Mouse (Mus musculus) brown adipose tissue, adult 24 weeks (tissue): Measurements from ENCODE around the gene Exoc8. TPM values are rescaled to one million over a fixed set of nuclear protein-coding genes. Genes with fewer than 3 reads are reported as not detected.

ENCODE experiments used
- H3K27ac ChIP-seq: fragments of 200-500 bp; replicated peaks from 2 replicates; pipeline ENCODE4 v1.5.1; 2012; ENCODE audit warnings: low read depth, mild to moderate bottlenecking, low read length
- H3K4me1 ChIP-seq: fragments of 200-500 bp; 2 replicates; pipeline ENCODE4 v1.6.1; 2012; ENCODE audit warnings: low read length, mixed read lengths; ENCODE audit not compliant: control insufficient read depth, insufficient read depth, insufficient read length
- H3K4me3 ChIP-seq: fragments of 200-500 bp; 2 replicates; pipeline ENCODE4 v1.5.1; 2012; ENCODE audit warnings: low read depth, mild to moderate bottlenecking, low read length, moderate library complexity; ENCODE audit not compliant: insufficient read depth
- polyA plus RNA-seq: library from polyadenylated mRNA; stranded (reverse); fragments of >200 nt; gene quantifications from 2 replicates; pipeline ENCODE4 v1.2.4, GENCODE M21; 2012; ENCODE audit not compliant: missing spikeins, insufficient read depth, insufficient read length

Exoc8 gene
- polyA plus RNA-seq, 1 experiment, result 9.7 TPM

DNA sequence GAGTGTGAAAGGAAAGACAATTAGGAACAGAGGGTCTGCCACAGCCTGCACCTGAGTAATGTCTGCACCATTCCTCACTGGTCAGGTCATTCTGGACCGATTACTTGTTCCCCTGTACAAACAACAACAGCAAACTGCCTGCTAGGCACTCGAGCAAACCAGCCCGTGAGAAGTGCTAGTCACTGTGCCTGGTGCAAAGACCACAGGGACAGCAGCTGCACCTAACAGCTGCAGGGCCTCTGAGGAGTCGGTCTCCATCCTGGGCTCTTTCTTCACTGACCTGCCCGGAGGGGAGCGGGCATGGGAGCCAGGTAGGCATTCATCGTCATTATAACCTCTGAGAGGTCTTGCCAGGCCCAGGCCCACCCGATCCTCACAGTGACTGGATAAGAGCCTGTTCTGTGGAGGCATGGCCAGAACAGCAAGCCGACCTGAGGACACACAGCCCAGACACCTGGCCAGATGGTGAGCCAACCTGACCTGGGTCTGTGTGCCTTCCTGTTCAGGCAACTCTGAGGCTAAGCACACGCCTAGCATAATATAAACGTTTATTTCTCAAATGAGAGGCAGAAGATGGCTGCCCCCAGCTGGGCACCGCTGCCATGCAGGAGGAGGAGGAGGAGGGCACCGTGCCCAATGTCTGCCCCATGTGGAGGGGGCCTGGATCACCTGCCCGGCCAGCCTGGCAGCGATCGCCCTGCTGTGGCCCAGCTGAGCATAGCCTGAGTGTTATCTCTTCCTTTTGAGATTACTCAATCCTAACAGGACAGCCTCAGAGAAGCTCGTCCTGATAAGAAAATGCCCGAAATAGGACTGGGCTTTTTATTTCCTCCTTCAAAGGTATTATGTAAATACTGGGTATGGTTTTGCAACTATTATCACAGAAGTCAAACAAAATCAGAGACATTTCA is 24.1 kb upstream of the Exoc8 start:
- Histone ChIP-seq H3K27ac (peak overlapping the region; percentile 87), H3K4me1 (peaks cover 56% of the 10 kb centered on the region), H3K4me3 (peak overlapping the region; percentile 8; the same call in 1 of the 2 replicates)

DNA sequence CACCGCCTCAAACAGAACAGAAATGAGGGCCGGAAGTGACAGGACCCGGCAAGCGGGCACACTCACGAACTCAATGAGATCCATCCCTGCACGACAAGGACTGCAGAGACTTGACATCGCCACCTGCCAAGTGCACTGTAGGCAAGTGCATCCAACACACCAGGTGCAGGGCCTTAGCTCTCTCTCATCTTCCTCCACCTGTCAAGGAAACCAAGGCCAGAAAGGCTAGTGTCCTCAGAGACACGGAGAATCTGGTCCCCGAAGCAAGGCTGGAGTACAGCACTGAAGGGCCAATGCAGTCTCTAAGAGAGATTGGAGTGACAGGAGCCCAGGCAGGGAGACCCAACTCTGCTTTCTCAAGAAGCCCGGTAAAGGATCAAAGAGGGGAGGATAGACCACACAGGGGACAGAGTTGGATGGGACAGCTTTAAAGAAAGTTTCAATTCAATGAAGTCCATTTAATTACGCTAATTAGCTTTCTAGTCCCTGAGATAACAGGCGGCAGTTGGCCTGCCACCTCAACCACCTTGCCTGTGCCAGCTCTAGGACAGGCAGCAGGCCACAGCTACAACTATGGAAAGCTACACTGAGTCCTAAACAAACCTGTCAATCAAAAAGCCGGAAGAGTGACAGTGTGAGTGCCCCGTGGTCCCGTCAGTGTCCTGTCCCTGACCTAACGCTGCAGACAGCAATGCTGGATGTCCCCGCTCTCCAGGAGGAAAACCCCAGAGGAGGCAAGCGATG is 20.4 kb upstream of the Exoc8 start:
- Histone ChIP-seq H3K27ac (no peak overlapping the region; the same call in 1 of the 2 replicates), H3K4me1 (peaks cover 29% of the 10 kb centered on the region), H3K4me3 (no peak overlapping the region)

DNA sequence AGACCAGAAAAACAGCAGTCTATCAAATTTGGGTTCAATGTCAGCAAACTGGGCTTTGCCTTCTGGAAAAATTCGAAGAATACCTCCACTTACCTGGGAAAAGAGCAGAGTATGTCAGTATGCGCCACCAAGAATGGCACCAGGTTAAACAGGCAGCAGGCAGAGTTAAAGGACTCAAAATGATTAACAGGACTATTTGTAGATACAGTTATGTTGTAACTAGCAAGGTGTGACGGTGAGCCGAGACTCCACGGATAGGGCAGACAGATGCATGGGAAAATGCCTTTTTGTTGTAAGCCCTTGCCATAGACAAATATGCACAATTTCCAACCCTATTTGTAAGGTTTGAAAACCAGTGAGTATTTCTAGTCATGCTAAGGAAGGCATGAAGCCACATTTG is 16.6 kb upstream of the Exoc8 start:
- H3K4me3 ChIP-seq, result no peak overlapping the region
- H3K27ac ChIP-seq, result no peak overlapping the region
- H3K4me1 ChIP-seq, result peaks cover 17% of the 10 kb centered on the region

DNA sequence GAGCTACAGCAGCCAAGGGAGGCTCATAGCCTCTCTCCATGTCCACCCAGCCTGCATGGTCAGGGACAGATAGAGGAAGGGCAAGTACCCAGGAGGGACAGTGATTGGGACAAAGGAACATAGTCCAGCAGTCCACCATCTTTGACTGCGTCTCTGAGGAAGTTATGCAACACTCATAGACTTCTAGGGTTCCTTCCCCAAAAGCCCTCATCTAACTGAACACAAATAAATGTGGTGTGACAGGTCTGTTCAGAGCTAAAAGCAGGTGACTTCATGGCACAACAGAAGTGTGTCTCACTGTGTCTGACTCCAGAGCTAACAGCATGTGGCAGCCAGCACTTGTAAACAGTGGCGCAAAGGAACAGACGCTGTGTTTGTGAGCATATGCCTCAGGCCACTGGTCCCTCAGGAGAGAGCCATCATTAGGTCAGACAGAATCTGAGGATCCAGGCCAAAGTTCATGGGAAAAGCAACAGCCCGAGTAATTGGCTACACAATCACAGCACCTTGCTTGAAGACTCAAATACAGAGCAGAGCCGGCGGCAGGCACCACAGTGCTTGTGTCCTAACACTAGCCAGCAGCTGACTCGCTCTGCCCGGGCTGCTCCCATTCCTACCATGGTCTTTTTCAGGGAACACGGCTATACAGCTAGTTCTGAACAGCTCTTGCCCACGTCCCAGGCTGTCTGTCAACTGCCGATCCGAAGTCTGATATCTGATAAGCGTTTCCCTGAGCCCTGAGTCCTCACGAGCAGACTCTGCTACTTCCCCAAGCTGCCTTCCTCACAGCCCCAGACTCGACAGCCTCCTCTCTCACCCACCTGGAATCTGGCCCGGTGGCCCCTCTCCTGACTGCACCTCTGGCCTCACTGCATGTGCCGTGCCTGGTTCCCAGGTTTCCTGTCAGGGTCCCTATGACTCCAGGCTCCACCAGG is 14.7 kb upstream of the Exoc8 start:
- peak overlapping the region; percentile 95 for H3K27ac ChIP-seq
- H3K4me3 ChIP-seq, result no peak overlapping the region
- peaks cover 12% of the 10 kb centered on the region for H3K4me1 ChIP-seq

DNA sequence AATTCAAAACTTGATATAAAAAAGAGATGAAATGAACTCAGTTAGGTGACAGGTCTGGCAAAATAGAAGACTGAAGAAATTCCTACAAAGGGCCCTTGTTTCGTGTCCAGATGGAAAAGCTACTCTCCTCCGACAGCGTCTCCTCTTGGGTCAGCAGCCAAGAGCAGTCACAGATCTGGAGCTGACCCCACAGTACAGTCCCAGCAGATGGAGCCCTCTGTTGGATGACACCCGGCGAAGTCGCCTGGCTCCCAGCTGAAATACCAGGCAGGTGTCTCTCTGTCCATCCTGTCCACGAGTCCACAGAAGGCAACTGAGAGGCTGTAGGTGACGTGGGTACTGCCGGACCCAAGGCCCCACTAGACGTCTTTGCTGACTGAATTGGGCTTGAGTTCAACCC is 12.8 kb upstream of the Exoc8 start:
- H3K4me1 ChIP-seq, result peaks cover 17% of the 10 kb centered on the region
- H3K27ac ChIP-seq, result 0 out of 2 replicates have a peak overlapping the region, but pooled peaks have one; percentile 15
- H3K4me3 ChIP-seq, result no peak overlapping the region

DNA sequence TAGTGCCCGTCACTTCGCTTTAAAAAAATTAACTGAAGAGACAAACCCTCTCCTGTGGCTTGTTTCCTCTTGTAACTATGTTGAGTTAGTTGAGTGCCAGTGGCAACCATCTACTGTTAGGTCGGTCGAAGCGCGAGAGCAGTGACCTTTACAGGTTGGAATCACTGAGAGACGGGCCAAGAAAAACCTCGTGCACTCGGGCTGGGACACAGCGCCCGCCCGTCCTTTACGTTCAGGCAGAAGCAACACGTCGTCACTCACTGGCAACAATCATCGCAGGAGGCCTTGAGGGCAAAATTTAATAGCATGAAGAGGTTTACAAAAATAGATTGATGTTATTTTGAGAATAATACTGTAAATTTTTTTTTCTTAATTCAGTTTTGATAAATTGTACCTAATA is 12.4 kb upstream of the Exoc8 start:
- Histone ChIP-seq H3K4me1 (peaks cover 17% of the 10 kb centered on the region), H3K27ac (no peak overlapping the region), H3K4me3 (no peak overlapping the region)

DNA sequence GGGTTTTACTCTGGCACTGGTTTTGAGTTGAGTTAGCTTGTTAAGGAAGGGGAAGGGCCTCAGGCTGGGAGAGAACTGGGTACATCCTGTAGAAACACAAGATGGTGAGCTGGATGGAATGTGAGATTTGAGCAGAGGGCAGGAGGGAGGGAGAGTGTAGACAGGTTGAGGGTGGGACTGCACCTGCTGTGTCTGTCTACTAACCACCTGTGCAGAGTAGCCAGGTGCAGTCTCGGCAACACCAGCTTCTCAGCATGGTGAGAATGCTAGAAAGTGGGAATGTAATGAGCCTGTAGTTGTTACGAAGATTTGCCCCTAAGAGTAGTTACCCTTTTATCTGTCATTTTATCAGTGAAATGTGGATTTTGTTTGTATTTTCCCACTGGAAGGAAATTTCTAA is 8.0 kb upstream of the Exoc8 start:
- H3K4me3 ChIP-seq, result no peak overlapping the region

DNA sequence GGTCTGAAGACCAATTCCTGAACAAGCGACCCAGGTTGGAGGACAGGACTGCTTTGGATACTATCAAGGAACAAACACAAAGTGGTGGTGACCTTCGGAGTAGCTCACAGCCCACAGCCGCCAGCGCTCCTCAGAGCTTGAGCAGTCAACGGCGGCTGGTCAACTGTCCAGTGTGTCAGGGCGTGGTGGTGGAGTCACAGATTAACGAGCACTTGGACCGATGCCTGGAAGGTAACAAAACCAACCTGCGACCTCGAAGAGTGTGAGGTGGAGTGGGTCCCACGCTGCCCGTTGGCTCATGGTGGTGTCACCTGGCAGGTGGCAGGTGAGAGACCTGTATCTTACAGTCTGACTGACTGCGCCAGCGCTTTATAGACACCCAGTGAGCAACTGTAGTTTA is 5.7 kb upstream of the Exoc8 start:
- no peak overlapping the region for H3K27ac ChIP-seq
- peaks cover 18% of the 10 kb centered on the region for H3K4me1 ChIP-seq
- no peak overlapping the region for H3K4me3 ChIP-seq

More for the DNA sequence above, 8.0 kb upstream of the Exoc8 start:
- Histone ChIP-seq H3K4me1 (peaks cover 16% of the 10 kb centered on the region), H3K27ac (0 out of 2 replicates have a peak overlapping the region, but pooled peaks have one; percentile 5)

DNA sequence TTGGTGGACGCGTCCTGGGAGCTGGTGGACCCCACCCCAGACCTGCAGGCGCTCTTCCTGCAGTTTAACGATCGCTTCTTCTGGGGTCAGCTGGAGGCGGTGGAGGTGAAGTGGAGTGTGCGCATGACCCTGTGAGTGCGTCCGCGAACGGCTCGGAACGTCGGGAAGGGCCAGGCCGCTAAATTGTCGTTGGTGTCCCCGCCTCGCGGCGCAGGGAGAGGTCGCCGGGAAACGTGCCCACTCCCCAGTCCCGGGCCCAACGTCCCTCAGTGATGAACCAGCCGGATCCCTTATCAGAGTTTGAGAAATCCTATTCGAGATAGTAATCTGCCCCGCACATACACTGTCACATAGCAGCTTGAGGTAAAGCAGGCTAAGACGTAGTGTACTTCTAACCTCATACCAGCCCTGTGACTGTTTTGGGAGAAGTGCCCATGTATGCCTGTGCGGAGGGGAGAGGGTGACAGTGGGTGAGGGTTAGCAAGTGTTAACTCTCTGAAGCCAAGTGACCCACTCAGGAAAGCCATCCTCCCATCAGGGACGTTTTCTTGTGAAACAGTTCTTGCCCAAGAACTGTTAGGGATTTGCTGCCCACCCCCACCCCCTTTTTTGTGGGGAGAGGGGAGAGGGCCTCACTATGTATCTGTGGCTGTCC is 873 bp upstream of the Exoc8 start:
- Histone ChIP-seq H3K4me1 (peaks cover 21% of the 10 kb centered on the region), H3K27ac (peak overlapping the region; percentile 66), H3K4me3 (peak overlapping the region; percentile 92)

DNA sequence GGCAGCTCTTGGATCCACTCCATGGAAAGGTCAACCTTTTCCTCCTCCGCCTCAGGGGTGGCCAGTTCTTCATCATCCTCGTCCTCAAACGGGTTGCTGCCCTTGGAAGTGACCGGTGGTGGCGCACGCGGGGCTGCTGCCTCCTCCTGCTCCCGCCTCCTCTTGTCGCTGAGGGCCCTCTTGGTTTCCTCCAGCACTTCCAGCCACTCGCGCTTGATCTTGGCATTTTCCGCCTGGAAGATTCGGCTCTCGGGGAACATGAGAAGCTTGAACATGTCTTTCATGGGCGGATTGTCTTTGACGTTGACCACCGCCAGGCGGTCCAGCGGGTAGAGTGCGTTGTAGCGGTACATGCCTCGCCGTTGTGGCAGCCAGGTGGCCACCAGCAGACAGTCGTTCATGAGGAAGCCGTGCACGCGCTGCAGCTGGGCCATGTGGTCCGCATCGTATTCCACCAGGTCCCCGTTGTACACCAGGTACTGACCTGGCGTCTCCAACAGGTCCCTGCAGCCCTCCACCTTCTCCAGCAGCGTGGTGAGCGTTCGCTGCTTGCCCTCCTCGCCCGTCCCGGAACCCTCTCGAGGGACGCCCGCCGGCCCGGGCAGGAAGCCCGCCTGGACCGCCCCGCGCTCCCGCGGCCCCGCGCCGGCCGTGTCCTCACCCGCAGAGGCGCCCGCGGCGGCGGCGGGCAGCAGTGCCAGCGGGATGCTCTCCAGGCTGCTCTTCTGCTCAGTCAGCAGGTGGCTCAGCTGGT is 696 bp downstream of the Exoc8 start:
- Histone ChIP-seq H3K27ac (peak overlapping the region; percentile 76), H3K4me1 (peaks cover 21% of the 10 kb centered on the region), H3K4me3 (peak overlapping the region; percentile 87)

DNA sequence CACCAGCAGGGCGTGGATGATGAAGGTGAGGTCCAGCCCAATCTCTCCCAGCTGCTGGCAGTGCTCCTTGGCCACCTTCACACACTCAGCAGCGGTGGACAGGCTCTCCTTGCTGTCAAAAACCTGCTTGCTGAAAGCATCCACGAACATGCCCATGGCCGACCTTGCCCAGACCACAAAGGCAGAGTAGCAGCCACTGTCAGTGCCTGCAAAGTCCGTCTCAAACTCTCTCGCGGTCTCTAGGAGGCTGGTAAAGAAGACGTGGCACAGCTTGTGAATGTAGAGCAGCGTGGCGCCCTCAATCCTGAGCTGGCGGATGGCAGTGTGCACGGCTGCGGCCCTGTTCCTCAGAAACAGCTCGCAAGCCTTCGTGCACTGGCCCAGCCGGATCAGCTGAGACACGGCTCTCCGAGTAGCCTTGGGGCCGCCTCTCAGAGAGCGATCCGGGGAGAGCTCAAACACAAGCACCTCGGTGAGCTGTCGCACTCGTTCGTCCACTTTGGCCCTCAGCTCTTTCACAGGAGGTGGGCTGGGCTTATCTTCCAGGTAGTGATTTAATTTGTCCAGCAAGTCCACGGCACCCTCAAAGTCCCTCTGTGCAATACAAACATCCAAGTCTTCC is 1.4 kb downstream of the Exoc8 start:
- H3K4me3 ChIP-seq, result peak overlapping the region; percentile 87
- H3K27ac ChIP-seq, result peak overlapping the region; percentile 4; the same call in 1 of the 2 replicates
- H3K4me1 ChIP-seq, result peaks cover 21% of the 10 kb centered on the region

DNA sequence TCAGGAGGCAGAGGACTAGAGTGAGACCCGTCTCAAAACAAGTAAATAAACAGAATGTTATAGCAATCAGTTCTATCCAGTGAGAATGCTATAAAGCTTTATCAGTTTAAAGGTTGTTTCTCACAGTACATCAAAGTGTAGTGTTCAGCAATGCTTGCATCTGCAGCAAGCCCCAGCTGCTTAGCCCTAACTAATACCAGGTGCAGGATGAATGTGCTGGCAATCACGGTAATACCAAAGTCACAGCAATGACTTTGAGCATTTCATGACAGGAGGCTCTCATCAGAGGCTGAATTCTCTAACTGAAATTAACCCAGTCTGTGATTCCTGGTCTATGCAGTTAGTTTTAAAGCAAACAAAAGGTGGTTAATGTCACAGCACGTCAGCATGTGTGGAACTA is 4.9 kb downstream of the Exoc8 start:
- H3K27ac ChIP-seq, result no peak overlapping the region
- H3K4me3 ChIP-seq, result no peak overlapping the region

DNA sequence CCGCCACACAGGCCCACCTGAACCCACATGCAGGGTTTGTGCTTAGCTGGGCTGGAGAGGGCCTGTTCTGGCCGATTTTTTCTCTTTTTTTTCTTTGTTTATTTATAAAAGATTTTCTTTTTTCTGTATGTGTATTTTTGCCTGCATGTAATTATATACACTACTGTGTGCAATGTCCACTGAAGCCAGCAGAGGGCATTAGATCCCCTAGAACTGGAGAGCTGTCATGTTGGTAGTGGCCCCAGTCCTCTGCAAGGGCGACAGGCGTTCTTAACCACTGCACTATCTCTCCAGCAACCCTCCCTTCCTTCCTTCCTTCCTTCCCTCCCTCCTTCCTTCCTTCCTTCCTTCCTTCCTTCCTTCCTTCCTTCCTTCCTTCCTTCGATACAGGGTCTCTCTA is 9.1 kb downstream of the Exoc8 start:
- Histone ChIP-seq H3K27ac (no peak overlapping the region), H3K4me3 (no peak overlapping the region), H3K4me1 (peaks cover 4% of the 10 kb centered on the region; the same call in 1 of the 2 replicates)

More for the DNA sequence above, 4.9 kb downstream of the Exoc8 start:
- H3K4me1 ChIP-seq, result peaks cover 19% of the 10 kb centered on the region
